Mouse (Mus musculus): ENCODE data around the gene Usp32.

DNA sequence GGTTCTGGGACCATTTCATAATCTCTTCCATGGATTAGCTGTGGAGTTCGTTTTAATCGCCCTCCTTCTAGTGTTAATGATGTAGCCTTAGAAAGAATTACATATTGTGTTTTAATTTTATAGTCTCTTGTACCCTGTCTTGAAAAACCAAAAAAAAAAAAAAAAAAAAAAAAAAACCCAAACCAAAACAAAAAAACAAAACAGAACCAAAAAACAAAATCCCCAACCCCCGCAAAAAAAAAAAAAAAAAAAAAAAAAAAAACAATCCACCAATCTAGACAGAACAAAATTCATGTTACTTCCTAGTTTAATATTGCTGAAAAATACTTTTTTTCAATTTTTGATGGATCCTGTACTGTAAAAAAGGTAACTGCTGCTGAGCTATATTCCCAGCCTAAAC is 100.7 kb downstream of the Usp32 start:
- TF ChIP-seq CTCF (IDR thresholded peaks at IDR 0.05; ENCODE audit: extremely low read depth, insufficient read depth, insufficient read length, insufficient replicate concordance) (no peak), POLR2A (IDR thresholded peaks at IDR 0.05; ENCODE audit: low read depth, low read length) (no peak)
